Mouse (Mus musculus): Measurements from ENCODE around the gene Hoxd8.
A peak's percentile ranks its signal among the peaks of the same experiment; 100 is the strongest.

The Hoxd8 gene

DNA sequence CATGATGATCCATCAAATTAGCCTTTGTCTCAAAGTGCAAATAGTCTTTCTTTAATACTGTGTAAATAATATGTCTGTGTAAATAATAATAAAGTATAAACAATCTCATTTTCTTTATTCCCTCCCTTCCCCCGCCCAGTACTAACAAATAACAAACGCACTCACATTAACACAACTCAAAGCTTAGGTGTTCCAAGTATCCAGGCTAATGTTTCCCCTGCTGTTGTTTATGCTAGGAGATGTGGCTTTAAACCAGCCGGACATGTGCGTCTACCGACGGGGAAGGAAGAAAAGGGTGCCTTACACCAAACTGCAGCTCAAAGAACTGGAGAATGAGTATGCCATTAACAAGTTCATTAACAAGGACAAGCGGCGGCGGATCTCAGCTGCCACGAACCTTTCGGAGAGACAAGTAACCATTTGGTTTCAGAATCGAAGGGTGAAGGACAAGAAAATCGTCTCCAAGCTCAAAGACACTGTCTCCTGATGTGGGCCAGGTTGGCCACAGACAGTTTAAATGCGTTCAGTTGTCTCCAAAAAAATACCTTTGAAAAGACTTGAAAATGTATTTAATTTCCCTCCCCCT lies 34.7 kb upstream of the Hoxd8 start:
- no peak for DNase-seq (ENCODE audit: low spot score in 2 of 2)

DNA sequence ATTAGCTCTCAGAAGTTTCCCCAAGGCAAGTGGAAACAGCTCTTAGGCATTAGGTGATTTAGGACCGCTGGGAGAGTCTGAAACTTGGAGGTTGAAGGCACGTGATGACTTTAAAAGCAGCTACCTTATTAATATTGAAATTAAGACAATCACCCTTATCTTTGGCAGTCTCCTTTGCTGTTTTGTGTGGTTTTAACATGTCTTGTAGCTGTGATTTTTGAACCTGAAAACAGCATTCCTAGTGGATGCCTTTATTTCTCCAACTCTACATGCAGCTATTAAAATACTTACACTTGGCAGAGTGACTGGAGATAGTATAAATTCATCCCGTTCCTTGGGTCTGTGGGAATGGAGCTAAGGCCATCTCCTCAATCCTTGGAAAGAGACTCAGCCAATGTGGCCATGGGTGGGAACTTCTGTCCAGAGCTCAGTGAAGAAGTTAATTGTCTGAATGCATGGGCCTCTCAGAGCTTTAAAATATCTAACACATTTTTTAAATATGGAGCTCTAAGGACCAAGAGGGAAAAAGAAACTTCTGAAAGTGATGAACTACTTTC lies 33.7 kb upstream of the Hoxd8 start:
- DNase-seq (ENCODE audit: low spot score in 2 of 2): no peak

DNA sequence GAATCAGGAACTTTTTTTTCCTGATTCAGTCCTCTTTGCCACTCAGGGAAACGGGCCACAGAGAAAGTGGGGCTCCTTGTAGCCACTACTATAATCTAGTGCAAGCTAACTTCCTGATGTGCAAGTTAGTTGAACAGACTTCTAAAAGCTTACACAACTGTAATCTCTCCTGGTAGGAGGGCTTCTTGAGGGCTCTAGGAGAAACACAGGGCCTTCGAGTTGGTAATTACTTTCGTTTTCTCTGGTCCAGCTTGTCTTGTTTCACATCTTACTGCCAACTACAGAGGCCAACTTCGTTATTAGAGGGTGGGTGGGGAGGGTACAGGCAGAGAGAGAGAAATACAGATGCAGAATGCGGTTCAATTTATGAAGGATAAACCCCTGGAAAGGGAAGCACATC lies 32.6 kb upstream of the Hoxd8 start:
- DNase-seq (ENCODE audit: low spot score in 2 of 2): no peak

- no peak for DNase-seq (ENCODE audit: low spot score in 2 of 2)
Measured at GRCm38 (mm10) chr2:74672481-74673362, 31.7 kb upstream of the Hoxd8 start.

- DNase-seq (ENCODE audit: low spot score in 2 of 2): no peak
Measured at GRCm38 (mm10) chr2:74673835-74674425, 30.5 kb upstream of the Hoxd8 start.

- no peak for DNase-seq (ENCODE audit: low spot score in 2 of 2)
Measured at GRCm38 (mm10) chr2:74674881-74675665, 29.3 kb upstream of the Hoxd8 start, which contains the start of gene Hoxd12. Gene Hoxd12 (plus strand): TSS chr2:74675013.

- no peak for DNase-seq (ENCODE audit: low spot score in 2 of 2)
Measured at GRCm38 (mm10) chr2:74675666-74676282, 28.6 kb upstream of the Hoxd8 start.

DNA sequence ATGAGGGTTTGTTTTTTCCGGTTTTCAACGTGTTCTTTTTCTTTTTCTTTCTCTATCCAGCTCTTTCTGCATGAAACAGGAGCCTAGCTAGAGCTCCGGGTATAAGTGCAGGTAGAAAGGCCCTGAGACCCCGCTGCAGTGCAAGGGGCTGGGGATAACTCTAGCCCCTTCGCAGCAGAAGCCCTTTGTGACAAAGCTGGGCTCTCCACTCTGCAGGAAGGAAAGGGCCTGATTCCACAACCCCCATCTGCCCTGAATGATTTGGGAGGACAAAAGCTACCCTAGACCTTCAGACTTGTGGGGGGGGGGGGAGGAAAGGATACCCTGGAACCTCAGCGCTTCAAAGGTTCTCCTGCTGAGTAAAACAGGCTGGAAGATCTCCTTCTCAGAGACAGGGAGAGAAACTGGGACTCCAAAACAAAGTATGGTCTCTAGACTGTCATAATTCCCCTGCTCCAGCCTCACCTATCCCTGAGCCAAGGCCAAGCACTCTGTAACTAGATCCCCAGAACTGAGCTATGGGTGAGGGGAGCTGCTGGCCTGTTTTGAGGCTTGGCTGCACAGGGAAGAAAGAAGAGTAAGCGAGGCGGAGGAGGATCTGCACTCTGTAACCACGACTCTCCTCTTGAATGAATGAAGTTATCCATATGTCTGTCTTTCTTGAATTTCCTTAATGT lies 27.9 kb upstream of the Hoxd8 start:
- DNase-seq (ENCODE audit: low spot score in 2 of 2): no peak

DNA sequence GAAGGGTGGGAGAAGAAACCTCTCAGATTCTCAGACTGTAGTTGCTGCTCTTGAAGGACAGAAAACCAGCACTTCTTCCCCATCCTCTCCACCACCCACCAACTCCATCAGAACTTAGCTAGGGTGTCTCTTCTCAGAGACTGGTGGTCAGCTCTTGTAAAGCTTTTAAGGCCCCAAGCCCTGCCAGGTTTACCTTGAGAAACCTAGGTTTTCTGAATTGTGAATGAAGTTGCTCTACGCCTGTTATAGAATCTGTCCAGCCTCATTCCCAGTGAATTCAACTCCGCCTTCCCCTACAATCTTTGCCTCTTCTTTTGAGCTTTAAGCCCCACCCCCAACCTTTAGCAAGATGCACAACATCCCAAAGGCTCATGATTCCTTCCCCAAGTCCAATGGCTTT lies 27.3 kb upstream of the Hoxd8 start:
- no peak for DNase-seq (ENCODE audit: low spot score in 2 of 2)

GRCm38 (mm10) chr2:74678891-74679595 lies 25.4 kb upstream of the Hoxd8 start, which contains the start of gene Hoxd11:
Gene Hoxd11 (plus strand): TSS chr2:74679557.
- no peak for DNase-seq (ENCODE audit: low spot score in 2 of 2)

DNA sequence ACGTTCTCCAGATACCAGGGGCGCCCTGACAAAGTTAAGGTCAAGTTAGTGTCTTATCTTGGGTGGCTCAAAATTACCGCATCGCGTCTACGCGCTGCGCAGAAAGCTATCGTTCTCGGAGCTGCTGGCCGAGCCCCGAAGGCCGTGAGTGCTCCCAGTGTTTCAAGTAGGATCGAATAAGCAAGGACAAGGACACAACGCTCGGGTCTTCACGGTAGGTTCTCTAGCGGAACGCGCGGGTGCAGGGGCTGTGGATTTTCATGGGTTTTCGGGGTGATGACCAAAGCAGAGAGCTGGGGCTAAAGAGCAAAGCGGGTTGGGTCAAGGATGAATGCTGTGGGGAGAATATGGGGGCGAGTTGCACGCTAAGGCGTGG lies 24.8 kb upstream of the Hoxd8 start:
- no peak for DNase-seq (ENCODE audit: low spot score in 2 of 2)

DNA sequence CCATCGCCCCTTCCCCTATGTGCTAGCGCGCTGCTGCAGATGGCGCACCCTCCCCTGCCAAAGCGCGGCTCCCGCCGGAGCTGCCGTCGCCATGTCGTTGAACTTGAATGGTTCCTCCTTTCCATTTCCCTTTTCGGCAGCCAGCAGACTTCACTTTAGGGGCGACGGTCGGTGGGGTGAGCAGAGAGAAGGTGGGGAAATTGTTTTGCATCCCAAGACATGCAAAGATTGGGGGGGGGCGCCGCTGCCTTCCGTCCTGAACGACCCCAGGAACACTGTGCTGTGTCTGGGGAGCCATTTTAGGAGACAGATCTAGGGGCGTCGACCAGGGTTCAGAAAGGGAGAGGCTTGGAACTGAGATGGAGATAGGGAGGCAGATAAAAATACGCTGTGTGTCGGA lies 24.4 kb upstream of the Hoxd8 start:
- DNase-seq (ENCODE audit: low spot score in 2 of 2): no peak

DNA sequence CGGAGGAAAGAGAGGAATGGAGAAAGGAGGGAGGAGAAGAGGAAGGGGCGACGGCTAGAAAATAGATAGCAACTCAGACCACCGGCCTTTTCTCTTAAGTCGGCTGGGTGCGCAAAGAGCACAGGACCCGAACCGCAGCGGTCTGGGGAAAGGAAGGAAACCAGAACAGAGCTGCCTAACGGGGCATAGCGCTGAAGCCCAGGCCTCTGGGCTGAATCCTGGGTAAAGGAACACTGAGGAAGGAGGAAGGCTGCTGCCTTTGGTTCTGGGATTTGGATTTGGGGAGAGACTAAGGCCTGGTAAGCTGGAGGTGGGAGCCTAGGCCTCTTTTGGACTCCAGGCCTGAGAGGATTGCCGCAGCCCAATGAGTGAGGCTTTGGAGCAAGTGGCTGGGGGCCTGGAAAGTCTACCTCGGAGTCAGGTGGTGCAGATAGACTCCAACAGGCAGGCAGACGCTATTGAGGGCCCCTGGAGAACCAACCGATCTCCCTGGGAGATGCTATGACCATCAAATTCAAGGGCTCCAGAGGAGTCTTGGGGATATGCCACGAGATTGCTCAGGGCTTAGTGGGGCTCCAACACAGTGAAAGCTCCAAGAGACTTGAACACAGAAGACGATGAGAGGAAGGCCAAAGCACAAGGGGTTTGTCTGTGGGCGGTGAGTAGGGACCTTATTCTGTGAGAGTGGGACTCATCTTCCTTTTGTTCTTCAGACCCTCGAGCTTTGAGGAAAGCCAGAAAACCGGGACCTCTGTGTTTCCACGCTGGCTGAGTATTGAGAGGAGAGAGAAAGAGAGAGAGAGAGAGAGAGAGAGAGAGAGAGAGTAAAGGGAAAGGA lies 23.6 kb upstream of the Hoxd8 start:
- no peak for DNase-seq (ENCODE audit: low spot score in 2 of 2)

GRCm38 (mm10) chr2:74681594-74682531 lies 22.6 kb upstream of the Hoxd8 start:
- peak in 1 of 2 experiments; percentile 24 for DNase-seq (ENCODE audit: low spot score in 2 of 2)

DNA sequence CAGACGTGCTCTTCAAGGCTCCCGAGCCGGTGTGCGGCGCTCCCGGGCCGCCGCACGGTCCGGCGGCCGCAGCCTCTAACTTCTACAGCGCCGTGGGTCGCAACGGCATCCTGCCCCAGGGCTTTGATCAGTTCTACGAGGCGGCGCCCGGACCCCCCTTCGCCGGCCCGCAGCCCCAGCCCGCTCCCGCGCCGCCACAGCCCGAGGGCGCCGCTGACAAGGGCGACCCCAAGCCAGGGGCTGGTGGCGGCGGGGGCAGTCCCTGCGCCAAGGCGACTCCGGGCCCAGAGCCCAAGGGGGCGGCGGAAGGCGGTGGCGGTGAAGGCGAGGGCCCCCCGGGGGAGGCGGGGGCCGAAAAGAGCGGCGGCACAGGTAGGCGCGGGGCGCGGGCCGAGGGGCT lies 21.6 kb upstream of the Hoxd8 start:
- no peak for DNase-seq (ENCODE audit: low spot score in 2 of 2)

GRCm38 (mm10) chr2:74683471-74683951 lies 20.9 kb upstream of the Hoxd8 start:
- no peak for DNase-seq (ENCODE audit: low spot score in 2 of 2)

GRCm38 (mm10) chr2:74684106-74684505 lies 20.3 kb upstream of the Hoxd8 start:
- no peak for DNase-seq (ENCODE audit: low spot score in 2 of 2)

- no peak for DNase-seq (ENCODE audit: low spot score in 2 of 2)
Measured at GRCm38 (mm10) chr2:74685059-74685603, 19.3 kb upstream of the Hoxd8 start.
